Mouse (Mus musculus) heart, adult 2 months (tissue): ENCODE measurements around the gene Dppa5a. TPM values are rescaled to one million over a fixed set of nuclear protein-coding genes. Genes with fewer than 3 reads are reported as not detected.
A peak's percentile ranks its signal among the peaks of the same experiment; 100 is the strongest.

Experiments
- DNase-seq, 2 experiments: peaks; one replicate each; pipeline ENCODE4 v3.0.0; 2021
- H3K27ac ChIP-seq: fragments of 200-600 bp; 2 replicates; pipeline ENCODE4 v1.8.1; 2022
- H3K27me3 ChIP-seq: fragments of 200-500 bp; 2 replicates; pipeline ENCODE4 v1.6.1; 2012; ENCODE audit warnings: mild to moderate bottlenecking, low read length, inconsistent platforms, mixed read lengths; ENCODE audit not compliant: control insufficient read depth, insufficient read depth
- H3K36me3 ChIP-seq: fragments of 200-500 bp; 2 replicates; pipeline ENCODE4 v1.6.1; 2012; ENCODE audit warnings: low read length, inconsistent platforms; ENCODE audit not compliant: control insufficient read depth, insufficient read depth
- H3K4me1 ChIP-seq: fragments of 200-500 bp; 2 replicates; pipeline ENCODE4 v1.6.1; 2011; ENCODE audit warnings: low read length; ENCODE audit not compliant: control insufficient read depth, insufficient read depth
- H3K4me3 ChIP-seq: fragments of 200-600 bp; 2 replicates; pipeline ENCODE4 v1.8.1; 2022
- H3K79me2 ChIP-seq: fragments of 200-500 bp; replicated peaks from 2 replicates; pipeline ENCODE4 v1.6.1; 2012; ENCODE audit warnings: mild to moderate bottlenecking, inconsistent platforms, low read length, moderate library complexity, mixed read lengths; ENCODE audit not compliant: control insufficient read depth, insufficient read depth
- H3K9ac ChIP-seq: fragments of 200-500 bp; 2 replicates; pipeline ENCODE4 v1.6.1; 2012; ENCODE audit warnings: low read depth, mild to moderate bottlenecking, control low read depth, inconsistent platforms, low read length, mixed read lengths
- CTCF ChIP-seq: fragments of 200-600 bp; IDR thresholded peaks from 2 replicates; pipeline ENCODE4 v1.8.1; 2022; ENCODE audit warnings: antibody characterized with exemption, mild to moderate bottlenecking, moderate library complexity
- EP300 ChIP-seq: fragments of 200-500 bp; IDR thresholded peaks from 2 replicates; pipeline ENCODE4 v1.6.1; 2011; ENCODE audit warnings: low read depth, low read length, control low read depth; ENCODE audit not compliant: insufficient read depth
- POLR2A ChIP-seq: fragments of 200-500 bp; IDR thresholded peaks from 2 replicates; pipeline ENCODE4 v1.6.1; 2011; ENCODE audit warnings: mild to moderate bottlenecking, low read depth, low read length, control low read depth; ENCODE audit not compliant: insufficient read depth
- WGBS: fragments of 180-500 bp; shearing (Covaris S2); methylation state at CpG from one replicate; pipeline ENCODE4 v1.1.7; 2018; 5-methylcytosine and 5-hydroxymethylcytosine counted together
- intact Hi-C: fragments of 180-260 bp; cut with DNase I; formaldehyde crosslinking; loops from one replicate; pipeline ENCODE4 v1.15.1; 2025
- polyA plus RNA-seq: library from polyadenylated mRNA; depleted of rRNA; stranded (reverse); fragments of >200 nt; gene quantifications from 2 replicates; pipeline ENCODE4 v1.2.3, GENCODE M21; 2012
- total RNA-seq, 2 experiments: library from RNA; stranded (reverse); gene quantifications; 2 replicates each; pipeline ENCODE4 v1.2.3; 2021

Gene Dppa5a
- total and polyA plus RNA-seq, 3 experiments = not detected

DNA sequence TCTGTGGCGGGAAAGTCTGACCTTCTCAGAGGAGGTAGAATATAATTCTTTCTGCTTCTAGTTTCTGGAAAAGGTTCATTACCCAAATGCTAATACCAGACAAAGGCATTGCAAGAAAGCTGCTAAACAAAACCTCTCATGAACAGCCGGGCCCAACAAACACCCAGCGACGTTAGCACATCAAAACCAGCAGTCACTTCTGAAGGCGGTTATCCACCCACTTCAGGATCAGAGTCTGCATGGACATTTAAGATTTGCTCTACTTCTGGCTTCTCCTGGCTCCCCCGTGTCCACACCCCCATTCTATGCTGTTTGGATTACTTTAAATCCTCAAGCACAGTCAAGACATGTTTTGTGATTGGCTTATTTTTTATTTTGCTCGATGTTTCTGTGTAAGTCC lies 26.6 kb upstream of the Dppa5a start:
- H3K27ac ChIP-seq = no peak overlapping the region
- H3K4me3 ChIP-seq = no peak overlapping the region
- no peaks in the 10 kb centered on the region for H3K79me2 ChIP-seq
- intact Hi-C loops = no loop called here
- H3K4me1 ChIP-seq = no peaks in the 10 kb centered on the region
- no peak for TF ChIP-seq EP300
- no peak for TF ChIP-seq CTCF
- TF ChIP-seq POLR2A = no peak
- H3K27me3 ChIP-seq = peaks cover 18% of the 10 kb centered on the region
- no peak overlapping the region for H3K9ac ChIP-seq
- H3K36me3 ChIP-seq = no peaks in the 10 kb centered on the region
- no peak for DNase-seq
- 61% methylated on average over 7 of the region's 7 CpGs for whole genome bisulfite sequencing

DNA sequence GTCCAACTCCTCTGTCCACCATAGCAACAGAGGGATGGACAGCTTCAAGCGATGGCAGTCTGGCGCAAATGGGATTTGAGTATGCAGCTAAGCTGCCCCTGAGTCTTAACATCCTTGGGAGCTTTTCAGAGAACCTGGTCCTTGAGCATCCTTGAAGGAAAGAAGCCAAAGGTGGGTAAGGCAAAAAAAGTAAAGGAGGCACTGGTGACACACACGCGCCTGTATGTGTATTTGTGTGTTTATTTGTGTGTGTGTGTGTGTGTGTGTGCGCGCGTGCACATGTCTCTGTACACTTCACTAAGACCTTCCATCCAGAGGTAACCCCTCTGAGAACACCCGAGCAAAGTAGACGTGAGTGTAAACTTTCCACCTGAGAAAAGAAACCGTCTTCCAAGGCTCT lies 25.8 kb upstream of the Dppa5a start:
- no peaks in the 10 kb centered on the region for H3K36me3 ChIP-seq
- intact Hi-C loops = no loop called here
- H3K79me2 ChIP-seq = no peaks in the 10 kb centered on the region
- peaks cover 18% of the 10 kb centered on the region for H3K27me3 ChIP-seq
- no peaks in the 10 kb centered on the region for H3K4me1 ChIP-seq
- no peak overlapping the region for H3K4me3 ChIP-seq
- DNase-seq = no peak
- H3K27ac ChIP-seq = no peak overlapping the region
- no peak for TF ChIP-seq POLR2A
- no peak for TF ChIP-seq EP300
- no peak for TF ChIP-seq CTCF
- no peak overlapping the region for H3K9ac ChIP-seq
- 86% methylated on average over 10 of the region's 10 CpGs for WGBS

DNA sequence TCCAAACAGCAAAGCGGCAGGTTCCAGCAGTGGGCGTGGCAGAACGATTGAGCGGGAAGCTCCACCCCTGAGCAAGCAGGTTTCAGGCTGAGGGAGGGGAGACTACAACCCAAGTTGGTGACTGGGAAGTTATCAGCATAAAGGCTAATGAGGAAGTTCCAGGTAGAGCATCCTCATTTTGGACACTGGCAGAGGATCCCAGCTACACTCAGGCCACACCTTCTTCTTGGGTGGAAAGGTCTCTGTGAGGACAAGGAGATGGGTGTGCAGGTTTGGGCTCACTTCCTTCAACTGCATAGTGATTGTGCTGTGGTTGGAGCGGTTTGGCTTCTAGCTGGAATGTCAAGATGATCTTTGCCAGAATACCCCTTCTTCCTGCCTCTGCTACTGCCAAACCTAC lies 22.0 kb upstream of the Dppa5a start:
- intact Hi-C loops = no loop called here
- H3K9ac ChIP-seq = no peak overlapping the region
- H3K27me3 ChIP-seq = peaks cover 9% of the 10 kb centered on the region
- no peak overlapping the region for H3K27ac ChIP-seq
- TF ChIP-seq EP300 = no peak
- no peak for TF ChIP-seq POLR2A
- TF ChIP-seq CTCF = no peak
- no peaks in the 10 kb centered on the region for H3K4me1 ChIP-seq
- WGBS = 34% methylated on average over 5 of the region's 5 CpGs
- no peak overlapping the region for H3K4me3 ChIP-seq
- no peak for DNase-seq
- H3K36me3 ChIP-seq = no peaks in the 10 kb centered on the region
- no peaks in the 10 kb centered on the region for H3K79me2 ChIP-seq

DNA sequence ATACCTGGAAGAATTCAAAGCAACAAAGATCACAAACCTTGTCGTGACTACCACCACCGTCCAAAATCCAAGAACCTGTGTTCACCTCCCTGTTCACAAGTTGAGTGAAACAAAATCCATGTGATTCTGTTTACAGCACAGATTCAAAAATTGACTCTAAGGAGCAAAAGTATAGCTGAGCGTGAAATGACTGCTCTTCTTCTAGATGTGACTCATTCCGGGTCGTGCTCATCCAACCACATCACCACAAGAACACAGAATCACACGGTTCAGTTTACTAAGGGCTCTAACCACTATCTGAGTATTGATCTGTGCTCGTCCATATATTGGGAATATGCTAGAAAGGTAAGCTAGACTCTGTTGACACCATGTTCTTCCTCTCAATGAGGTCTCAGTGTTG lies 19.0 kb upstream of the Dppa5a start:
- no peak overlapping the region for H3K27ac ChIP-seq
- WGBS = 83% methylated on average over 7 of the region's 7 CpGs
- DNase-seq = no peak
- no peaks in the 10 kb centered on the region for H3K36me3 ChIP-seq
- intact Hi-C loops = no loop called here
- peaks cover 2% of the 10 kb centered on the region; the same call in 1 of the 2 replicates for H3K27me3 ChIP-seq
- no peak overlapping the region for H3K9ac ChIP-seq
- no peaks in the 10 kb centered on the region for H3K4me1 ChIP-seq
- H3K4me3 ChIP-seq = no peak overlapping the region
- no peaks in the 10 kb centered on the region for H3K79me2 ChIP-seq
- TF ChIP-seq EP300 = no peak
- no peak for TF ChIP-seq CTCF
- no peak for TF ChIP-seq POLR2A

DNA sequence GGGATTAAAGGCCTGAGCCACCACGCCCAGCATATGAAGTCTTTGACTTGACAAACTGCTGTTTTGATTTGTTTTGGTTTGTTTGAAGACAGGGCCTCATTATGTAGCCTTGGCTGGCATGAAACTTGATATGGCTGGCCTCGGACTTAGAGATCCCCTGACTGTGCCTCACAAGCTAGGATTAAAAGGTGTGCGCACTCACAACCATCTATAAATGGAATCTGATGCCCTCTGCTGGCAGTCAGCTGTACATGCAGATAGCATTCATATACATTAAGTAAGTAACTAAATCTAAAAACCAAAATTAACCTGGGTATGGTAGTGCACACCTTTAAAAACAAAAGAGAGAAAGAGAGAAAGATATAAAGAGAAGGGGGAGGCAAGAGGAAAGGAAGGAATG lies 17.9 kb upstream of the Dppa5a start:
- DNase-seq = no peak
- 51% methylated on average over 3 of the region's 3 CpGs for WGBS
- H3K27me3 ChIP-seq = peaks cover 2% of the 10 kb centered on the region; the same call in 1 of the 2 replicates
- no peaks in the 10 kb centered on the region for H3K79me2 ChIP-seq
- no peaks in the 10 kb centered on the region for H3K4me1 ChIP-seq
- no peak for TF ChIP-seq EP300
- peak; percentile 65 for TF ChIP-seq CTCF
- TF ChIP-seq POLR2A = no peak
- no peaks in the 10 kb centered on the region for H3K36me3 ChIP-seq
- intact Hi-C loops = no loop called here
- H3K9ac ChIP-seq = no peak overlapping the region
- no peak overlapping the region for H3K4me3 ChIP-seq
- H3K27ac ChIP-seq = no peak overlapping the region

DNA sequence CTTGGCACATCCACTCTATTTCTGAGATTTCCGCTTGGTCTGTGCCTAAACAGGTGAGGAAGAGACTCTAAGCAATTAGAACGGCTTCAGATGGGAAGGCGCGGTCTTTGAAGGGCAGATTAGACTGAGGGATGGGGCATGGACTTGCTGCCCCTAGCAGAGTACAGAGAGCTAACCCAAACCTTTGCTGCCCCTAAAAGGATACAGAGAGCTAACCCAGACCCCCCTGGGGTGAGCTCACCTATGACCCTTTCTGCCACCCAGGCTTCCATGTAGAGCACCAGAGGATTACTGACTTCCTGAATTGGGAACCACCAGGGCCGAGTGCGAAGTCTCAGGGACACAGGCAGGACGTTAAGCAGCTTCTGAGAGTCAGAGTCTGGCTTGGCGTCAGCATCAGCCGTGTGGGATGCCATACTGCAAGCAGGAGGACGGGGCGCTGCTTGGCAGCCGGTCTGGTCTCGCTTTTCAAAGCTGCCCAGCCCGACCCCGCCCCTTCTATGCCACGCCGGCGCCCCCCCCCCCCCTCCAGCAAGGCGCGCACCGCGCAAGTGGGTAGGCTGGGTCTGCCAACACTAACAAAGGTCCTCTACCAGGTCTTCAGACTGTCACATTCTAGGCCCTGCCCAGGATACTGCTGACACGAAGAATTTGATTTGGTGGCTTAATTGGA lies 10.3 kb upstream of the Dppa5a start, which contains the start of gene Ooep:
Gene Ooep (minus strand): TSS at position 613 of the 673 bp plus-strand sequence.
- Histone ChIP-seq H3K4me3 (no peak within 1 kb of the TSS), H3K36me3 (no peaks in the 10 kb centered on the region), H3K27ac (no peak within 1 kb of the TSS), H3K27me3 (0 out of 2 replicates have a peak, but pooled peaks cover 1% of the 10 kb centered on the region), H3K9ac (no peak within 1 kb of the TSS), H3K79me2 (no peaks in the 10 kb centered on the region), H3K4me1 (no peaks in the 10 kb centered on the region)
- intact Hi-C loops = no loop called here
- 4% methylated on average over 23 of the region's 23 CpGs for WGBS
- no peak for DNase-seq
- TF ChIP-seq CTCF (no peak), EP300 (no peak), POLR2A (no peak)
